Mouse (Mus musculus) gastrocnemius, postnatal 14 days (tissue): ENCODE measurements around the gene Rftn1. TPM values are rescaled to one million over a fixed set of nuclear protein-coding genes. Genes with fewer than 3 reads are reported as not detected.

Experiments used
- DNase-seq: peaks from one replicate; pipeline ENCODE4 v3.0.0; 2021; ENCODE audit warnings: mixed read lengths
- intact Hi-C: fragments of 180-260 bp; cut with DNase I; formaldehyde crosslinking; loops from one replicate; pipeline ENCODE4 v1.15.1; 2025; ENCODE audit warnings: low total_unique reads
- total RNA-seq, 2 experiments: library from RNA; stranded (reverse); gene quantifications; 2 replicates each; pipeline ENCODE4 v1.2.3; 2021

Gene Rftn1
- total RNA-seq, 2 experiments from 2014 or later = 48.5 to 58.5 TPM

DNA sequence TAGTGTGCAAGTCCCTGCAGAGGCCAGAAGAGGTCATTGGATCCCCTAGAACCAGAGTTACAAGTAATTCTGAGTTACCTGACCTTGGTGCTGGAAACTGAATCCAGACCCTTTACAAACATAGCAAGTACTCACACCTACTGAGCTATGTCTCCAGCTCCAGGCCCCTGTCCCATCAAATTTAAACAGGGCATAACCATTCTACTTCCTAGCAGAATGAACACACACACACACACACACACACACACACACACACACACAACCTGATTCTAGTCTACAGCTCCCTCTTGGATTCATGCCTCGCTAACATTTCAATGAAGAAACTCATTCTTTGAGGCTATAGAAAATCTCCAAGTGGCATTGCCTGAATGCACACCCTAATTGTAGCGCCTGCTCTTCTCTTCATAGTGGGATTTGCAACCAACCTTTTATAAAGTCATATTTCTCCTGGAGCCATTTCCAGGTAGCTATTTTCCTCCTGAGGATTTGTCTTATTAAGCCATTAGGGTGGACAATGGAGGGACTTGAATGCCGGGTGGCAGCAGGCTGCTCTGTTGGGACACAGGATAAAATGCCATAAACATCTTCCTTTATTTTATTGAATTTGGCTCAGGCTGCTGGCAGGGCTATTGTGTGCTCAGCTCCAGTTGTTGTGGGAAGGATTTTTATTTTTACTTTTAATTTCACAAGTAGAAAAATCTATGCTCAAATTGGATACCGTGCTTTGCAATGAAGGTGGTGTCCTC, 213.6 kb downstream of the Rftn1 start:
- intact Hi-C loops = no loop called here

DNA sequence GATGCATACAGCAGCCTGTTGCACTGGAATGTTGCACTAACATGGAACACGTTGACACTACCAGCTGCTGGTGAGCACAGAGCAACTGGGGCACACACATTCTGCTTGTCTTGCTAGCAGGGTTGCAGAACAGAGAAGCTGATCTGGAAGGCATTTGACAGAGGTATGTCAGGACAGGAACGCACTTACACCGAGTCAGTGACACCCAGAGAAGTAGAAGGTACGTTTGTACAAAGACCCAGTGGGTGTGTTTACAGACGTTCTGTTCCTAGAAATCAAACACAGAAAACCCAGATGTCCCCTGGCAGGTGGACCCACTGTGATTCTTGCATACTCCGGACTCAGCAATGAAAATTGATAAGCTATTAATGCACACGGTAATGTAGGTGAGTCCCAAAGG, 215.0 kb downstream of the Rftn1 start:
- intact Hi-C loops = no loop called here
- no peak for DNase-seq

More for the DNA sequence above, 213.6 kb downstream of the Rftn1 start:
- no peak for DNase-seq

DNA sequence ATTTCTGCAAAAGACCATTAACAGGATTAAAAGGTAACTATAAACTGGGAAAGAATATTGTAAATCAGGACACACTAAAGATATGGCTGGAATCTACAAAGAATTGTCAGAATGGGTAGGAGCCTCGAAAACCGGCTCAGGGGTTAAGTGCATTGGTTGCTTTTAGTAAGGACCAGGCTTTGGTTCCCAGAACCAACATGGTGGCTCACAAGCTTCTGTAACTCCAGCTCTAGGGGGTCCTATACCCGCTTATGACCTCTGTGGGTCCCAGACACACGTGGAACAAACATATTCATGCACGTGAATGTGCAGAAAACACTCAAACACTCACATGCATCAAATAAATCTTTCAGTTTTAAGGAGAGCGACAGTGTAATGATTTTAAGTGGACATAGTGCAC, 215.5 kb downstream of the Rftn1 start:
- intact Hi-C loops = no loop called here
- DNase-seq = no peak

DNA sequence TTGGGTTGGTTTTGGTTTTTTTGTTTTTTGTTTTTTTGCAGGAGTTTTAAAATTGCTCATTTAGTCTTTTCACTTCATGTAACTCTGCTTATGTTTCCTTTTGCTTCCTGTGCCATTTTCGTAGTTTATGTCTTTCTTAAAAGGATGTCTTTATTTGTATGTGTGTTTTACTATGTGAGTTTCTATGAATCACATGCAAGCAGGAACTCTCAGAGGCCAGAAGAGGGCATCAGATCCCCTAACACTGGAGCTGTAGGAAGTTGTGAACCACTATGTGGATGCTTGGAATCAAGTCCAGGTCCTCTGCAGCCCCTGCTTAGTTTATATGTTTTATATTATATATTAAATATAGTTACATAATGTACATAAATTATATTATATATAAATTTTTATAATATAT, 218.3 kb downstream of the Rftn1 start:
- intact Hi-C loops = no loop called here
- DNase-seq = no peak

DNA sequence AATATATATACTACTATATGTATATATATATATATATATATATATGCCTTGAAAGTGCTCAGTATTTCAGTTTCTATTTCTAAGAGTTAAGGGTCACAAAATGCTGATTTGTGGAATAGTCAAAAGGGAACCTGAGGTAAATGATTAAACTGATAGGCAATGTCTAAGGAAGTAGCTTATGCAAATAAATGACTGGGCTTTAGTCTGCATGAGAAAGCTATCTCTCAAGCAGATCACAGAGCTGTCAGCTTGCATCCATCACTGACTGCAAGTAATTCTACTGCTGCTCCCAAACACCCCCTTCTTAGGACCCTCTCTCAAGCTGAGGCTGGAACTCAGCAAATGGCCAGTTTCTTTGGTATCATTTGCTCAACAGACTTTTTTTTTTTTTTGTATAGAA, 219.4 kb downstream of the Rftn1 start:
- no peak for DNase-seq
- intact Hi-C loops = no loop called here

DNA sequence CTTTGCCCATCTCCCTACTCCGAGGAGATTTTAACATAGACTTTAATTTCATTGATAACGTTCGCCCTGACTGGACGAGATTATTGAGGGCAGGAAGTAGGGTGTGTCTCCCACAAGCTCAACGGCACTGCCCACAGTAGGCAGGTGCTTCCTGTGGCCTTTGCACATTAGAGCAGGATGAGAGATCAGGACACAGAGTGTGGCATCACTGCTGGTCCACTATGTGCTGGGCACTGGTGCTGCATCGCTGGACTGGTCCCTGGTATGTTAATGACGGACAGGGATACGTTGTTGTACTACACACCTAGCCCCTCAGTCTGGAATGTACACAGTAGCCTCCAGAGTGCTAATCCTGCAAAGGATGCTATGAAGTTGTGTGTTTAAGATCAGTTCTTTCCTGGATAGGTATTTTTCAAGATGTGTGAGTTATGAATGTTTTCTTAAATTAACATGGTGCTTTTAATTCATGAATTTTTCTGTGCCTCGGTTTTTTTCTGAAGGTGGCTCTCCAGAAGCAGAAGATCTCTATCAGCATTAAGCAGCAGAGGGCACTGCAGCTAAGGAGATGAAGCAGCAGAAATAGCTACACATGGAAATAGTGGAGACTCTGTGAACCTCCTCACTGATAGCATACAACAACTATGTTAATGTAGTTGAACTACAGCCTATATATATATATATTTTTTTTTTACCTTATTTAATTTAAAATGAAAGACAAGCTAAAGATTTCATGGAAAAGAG, 221.8 kb downstream of the Rftn1 start:
- peak; percentile 46 for DNase-seq
- intact Hi-C loops = loop anchor here (2.0 to 5.0 kb wide), 2 partner anchors 224 to 270 kb away; partner anchors contain the start of gene Rftn1

DNA sequence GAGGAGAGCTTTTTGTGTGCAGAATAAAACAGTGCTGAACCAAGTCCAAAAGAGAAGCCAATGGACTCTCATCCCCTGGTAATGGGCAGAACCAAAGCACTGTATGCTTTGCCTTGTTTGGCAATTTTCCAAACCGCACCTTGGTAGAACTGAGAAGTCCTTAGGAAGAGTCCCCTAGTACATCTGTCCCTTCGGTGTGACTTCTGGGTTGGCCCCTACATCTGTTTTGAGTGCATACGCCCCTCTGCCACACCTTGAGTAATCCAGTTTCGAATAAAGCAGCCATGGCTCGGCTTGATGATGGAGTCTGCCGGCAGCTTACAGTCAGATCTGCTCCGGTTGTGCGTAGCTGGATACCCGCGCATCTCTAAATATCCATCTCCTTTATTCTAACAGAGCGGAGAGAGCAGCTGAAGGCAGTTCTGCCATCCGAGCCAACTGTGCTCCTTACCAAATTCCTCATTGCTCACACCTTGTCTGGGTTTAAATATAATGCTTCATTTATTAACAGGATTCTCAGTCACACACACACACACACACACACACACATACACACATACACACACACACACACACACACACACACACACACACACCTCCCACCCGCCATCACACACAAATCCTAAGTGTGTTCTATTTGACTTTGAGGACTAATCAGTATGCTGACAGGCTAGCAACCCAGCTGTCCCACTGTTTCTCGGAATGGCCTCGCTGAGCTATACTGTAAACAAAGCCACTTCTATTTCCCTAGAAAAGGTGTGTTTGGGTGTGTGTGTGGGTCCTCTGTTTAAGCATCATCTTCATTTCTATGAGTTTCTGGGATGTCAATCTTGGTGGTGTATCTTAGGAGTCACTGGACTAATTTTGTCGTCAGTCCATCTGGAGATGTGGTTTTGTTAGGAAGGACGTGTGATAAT, 224.4 kb downstream of the Rftn1 start:
- DNase-seq = no peak

DNA sequence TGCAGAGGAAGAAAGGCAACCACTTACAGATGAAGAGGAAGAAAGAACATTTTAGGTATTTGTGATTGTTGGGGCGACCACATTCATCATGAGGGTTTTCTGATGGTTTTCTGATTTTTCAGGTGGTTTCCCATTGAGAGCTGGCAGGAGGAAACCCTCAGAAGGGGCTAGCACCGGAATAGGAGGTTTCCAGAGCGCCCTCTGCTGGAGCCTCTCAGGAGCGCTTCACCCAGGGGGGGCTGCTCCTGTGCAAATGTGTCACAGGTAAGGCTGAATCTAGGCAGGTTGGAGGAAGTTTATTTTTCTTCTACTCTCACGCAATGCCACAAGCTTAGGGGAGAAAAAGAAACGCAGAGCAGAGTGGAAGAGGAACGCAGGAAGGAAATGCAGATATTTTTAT, 225.4 kb downstream of the Rftn1 start:
- intact Hi-C loops = loop anchor here (5.0 kb wide), 1 partner anchor 227 kb away; the partner anchor contains the start of gene Rftn1

More for the DNA sequence above, 224.4 kb downstream of the Rftn1 start:
- intact Hi-C loops = loop anchor here (5.0 kb wide), 1 partner anchor 226 kb away; the partner anchor contains the start of gene Rftn1

DNA sequence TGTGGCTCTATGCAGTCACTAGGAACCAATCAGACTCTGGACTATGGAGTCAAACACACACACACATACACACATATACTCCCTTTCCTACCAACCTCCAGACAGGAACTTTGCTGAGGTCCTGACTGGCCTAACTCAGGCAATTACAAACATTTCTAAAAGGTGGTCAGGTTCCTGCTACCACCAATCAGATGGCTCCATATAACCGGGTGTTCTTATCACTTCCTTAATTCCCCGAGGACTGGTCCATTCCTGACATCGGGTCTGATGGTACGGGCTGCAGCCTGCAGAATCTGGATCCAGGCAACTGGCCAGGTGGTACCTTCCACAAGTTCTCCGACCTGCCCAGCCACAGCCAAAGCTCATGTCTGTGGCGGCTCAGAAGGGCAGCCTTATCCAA, 226.0 kb downstream of the Rftn1 start:
- no peak for DNase-seq
- intact Hi-C loops = no loop called here

More for the DNA sequence above, 225.4 kb downstream of the Rftn1 start:
- no peak for DNase-seq

DNA sequence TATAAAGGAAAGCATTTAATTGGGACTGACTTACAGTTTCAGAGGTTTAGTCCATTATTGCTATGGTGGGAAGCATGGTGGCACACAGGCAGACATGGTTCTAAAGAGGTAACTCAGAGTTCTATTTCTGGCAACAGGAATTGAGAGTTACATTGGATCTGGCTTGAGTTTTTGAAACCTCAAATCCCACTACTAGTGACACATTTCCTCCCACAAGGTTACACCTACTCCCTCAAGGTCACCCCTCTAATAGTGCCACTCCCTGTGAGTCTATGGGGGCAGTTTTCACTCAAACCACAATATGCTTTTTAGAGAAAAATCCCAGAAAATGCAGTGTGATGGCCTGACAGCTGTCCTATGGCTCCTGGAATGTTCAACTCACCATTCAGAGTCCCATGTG, 231.5 kb downstream of the Rftn1 start:
- intact Hi-C loops = no loop called here
- DNase-seq = no peak

DNA sequence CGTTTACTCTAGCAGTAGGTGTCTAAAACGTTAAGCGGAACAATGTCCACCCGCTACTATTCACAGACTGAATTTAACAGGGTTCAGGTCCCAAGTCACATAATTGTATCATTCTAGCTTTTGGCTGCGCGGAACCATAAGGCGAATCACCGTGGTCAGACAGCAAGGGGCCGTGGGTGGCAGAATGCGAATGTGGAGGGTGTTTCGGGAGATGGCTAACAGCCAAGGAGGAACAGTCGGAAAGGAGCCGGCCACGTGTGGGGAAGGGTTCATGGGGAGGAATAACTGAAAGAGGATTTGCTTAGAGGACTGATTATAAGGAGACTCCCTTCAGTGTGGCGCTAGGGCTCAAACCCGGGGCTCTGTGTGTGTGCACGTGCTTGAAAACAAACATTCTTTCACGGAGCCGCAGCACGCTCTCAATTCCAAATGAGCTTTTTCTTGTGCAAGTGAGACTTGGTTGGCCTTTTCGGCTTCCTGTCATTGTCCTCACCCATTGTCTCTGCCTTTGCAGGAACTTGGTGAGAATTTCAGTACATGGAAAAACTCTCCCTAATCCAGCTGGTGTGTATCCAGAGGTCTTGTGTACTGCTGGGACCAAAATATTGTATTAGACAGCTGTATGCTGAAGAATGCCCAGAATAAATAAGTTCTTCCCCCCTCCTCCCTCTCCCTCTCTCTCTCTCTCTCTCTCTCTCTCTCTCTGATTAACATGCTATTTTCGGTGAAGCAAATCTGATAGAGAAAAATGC, 238.4 kb downstream of the Rftn1 start:
- DNase-seq = peak; percentile 10
- intact Hi-C loops = loop anchor here (5.0 kb wide), 1 partner anchor 285 kb away; no protein-coding TSS in a partner anchor

DNA sequence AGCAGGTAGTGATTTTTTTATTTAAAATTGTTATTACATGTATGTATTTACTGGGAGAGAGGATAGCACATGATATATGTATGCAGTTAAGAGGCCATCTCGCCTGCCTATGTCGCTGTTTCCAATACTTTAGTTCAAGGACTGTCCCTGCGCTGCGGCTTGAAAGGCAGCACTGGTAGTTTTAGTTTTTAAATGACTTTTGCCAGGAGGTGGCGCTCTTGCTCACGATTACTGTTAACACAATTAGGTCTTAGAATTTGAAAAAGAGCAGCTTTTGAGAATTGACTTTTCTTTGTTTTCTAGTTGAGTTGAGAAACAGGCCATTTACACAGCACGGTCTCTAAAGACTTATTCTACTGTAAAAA, 239.0 kb downstream of the Rftn1 start:
- DNase-seq = peak; percentile 73
- intact Hi-C loops = loop anchor here (5.0 kb wide), 1 partner anchor 286 kb away; no protein-coding TSS in a partner anchor

DNA sequence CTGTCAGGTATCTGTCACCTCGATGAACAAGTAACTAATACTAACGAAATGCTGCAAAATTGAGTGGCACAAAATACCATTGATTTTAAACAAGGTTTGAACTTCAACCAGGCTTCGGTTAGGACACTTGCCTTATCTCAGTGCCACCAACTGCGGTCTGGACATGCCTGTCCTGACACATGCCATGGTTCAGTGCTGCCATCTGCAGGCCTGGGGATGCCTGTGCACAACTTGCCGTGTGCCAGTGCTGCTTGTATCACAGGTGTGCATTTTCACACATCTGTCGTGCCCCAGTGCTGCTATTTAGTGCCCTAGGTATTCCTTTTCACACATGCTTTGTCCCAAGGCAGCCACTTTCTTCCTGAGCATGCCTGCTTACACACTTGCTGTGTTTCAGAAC, 247.8 kb downstream of the Rftn1 start:
- no peak for DNase-seq
- intact Hi-C loops = no loop called here

Other genes with a start within 250 kb of the Rftn1 start
- under 1 TPM in 1 of 2 experiments, not detected in 1; 0.16 TPM for gene Dazl, start 103.0 kb upstream of the Rftn1 start, total RNA-seq